Mouse (Mus musculus) MEL (cell line): Measurements from ENCODE around the gene Fut1. TPM values are rescaled to one million over a fixed set of nuclear protein-coding genes. Genes with fewer than 3 reads are reported as not detected.

Experiments
- DNase-seq: peaks from one replicate; pipeline ENCODE4 v3.0.0; 2011; ENCODE audit warnings: low read depth, low spot score
- H3K27ac ChIP-seq: 2 replicates; pipeline ENCODE4 v1.5.1; 2012; ENCODE audit warnings: low read depth, mild to moderate bottlenecking, control low read depth, low read length, moderate library complexity; ENCODE audit not compliant: control insufficient read depth
- H3K27me3 ChIP-seq, 2 experiments: fragments of 150-350 bp in 1 of 2; sonication (generic) in 1 of 2; 2 replicates each; pipeline ENCODE4 v1.6.1; 2012; ENCODE audit warnings: low read length in 2 of 2, mild to moderate bottlenecking in 2 of 2, improper control_type of control experiment in 1 of 2, moderate library complexity in 1 of 2; ENCODE audit not compliant: insufficient read depth in 2 of 2, control insufficient read depth in 1 of 2
- H3K36me3 ChIP-seq, 2 experiments: 2 replicates each; pipeline ENCODE4 v1.6.1; 2012 to 2014; ENCODE audit warnings: low read length in 2 of 2, improper control_type of control experiment in 1 of 2, inconsistent platforms in 1 of 2, mild to moderate bottlenecking in 1 of 2; ENCODE audit not compliant: insufficient read depth in 2 of 2, control insufficient read depth in 1 of 2
- H3K4me1 ChIP-seq, 2 experiments: fragments of 150-350 bp in 1 of 2; sonication (generic) in 1 of 2; 2 replicates each; pipeline ENCODE4 v1.6.1; 2012; ENCODE audit warnings: low read length in 2 of 2, improper control_type of control experiment in 1 of 2, mild to moderate bottlenecking in 1 of 2; ENCODE audit not compliant: insufficient read depth in 2 of 2, control insufficient read depth in 1 of 2
- H3K4me3 ChIP-seq, 2 experiments: fragments of 150-350 bp in 1 of 2; sonication (generic) in 1 of 2; 2 replicates each; pipeline ENCODE4 v1.5.1; 2012; ENCODE audit warnings: low read depth in 2 of 2, low read length in 2 of 2, mild to moderate bottlenecking in 2 of 2, moderate library complexity in 2 of 2, control low read depth in 1 of 2, improper control_type of control experiment in 1 of 2; ENCODE audit not compliant: control insufficient read depth in 1 of 2, insufficient read depth in 1 of 2
- H3K79me2 ChIP-seq: 2 replicates; pipeline ENCODE4 v1.6.1; 2012; ENCODE audit warnings: mild to moderate bottlenecking, low read length, moderate library complexity; ENCODE audit not compliant: control insufficient read depth, poor library complexity, insufficient read depth
- H3K9ac ChIP-seq: 2 replicates; pipeline ENCODE4 v1.6.1; 2012; ENCODE audit warnings: low read depth, mild to moderate bottlenecking, control low read depth, low read length, moderate library complexity; ENCODE audit not compliant: control insufficient read depth, poor library complexity, severe bottlenecking
- H3K9me3 ChIP-seq: fragments of 150-350 bp; sonication (generic); replicated peaks from 2 replicates; pipeline ENCODE4 v1.6.1; 2012; ENCODE audit warnings: mild to moderate bottlenecking, low read length, improper control_type of control experiment, moderate library complexity; ENCODE audit not compliant: insufficient read depth
- BHLHE40 ChIP-seq: IDR thresholded peaks from 2 replicates; pipeline ENCODE4 v1.6.1; 2012; ENCODE audit warnings: low read depth, mild to moderate bottlenecking, inconsistent platforms, low read length, improper control_type of control experiment, borderline replicate concordance
- CHD1 ChIP-seq: IDR thresholded peaks from 2 replicates; pipeline ENCODE4 v1.6.1; 2012; ENCODE audit warnings: low read depth, mild to moderate bottlenecking, inconsistent platforms, low read length, improper control_type of control experiment
- CTCF ChIP-seq, 3 experiments: IDR thresholded peaks in 2 of 3; conservative IDR thresholded peaks in 1 of 3; 2 replicates each; pipeline ENCODE4 v1.5.1; 2011 to 2012; ENCODE audit warnings: low read length in 3 of 3, low read depth in 2 of 3, mild to moderate bottlenecking in 2 of 3, improper control_type of control experiment in 1 of 3, inconsistent platforms in 1 of 3, mixed read lengths in 1 of 3, moderate library complexity in 1 of 3; ENCODE audit not compliant: control insufficient read depth in 1 of 3, insufficient read depth in 1 of 3, poor library complexity in 1 of 3, severe bottlenecking in 1 of 3
- E2F4 ChIP-seq: IDR thresholded peaks from 2 replicates; pipeline ENCODE4 v1.6.1; 2011; ENCODE audit warnings: low read depth, low read length, improper control_type of control experiment, borderline replicate concordance
- ELF1 ChIP-seq: IDR thresholded peaks from 2 replicates; pipeline ENCODE4 v1.6.1; 2014; ENCODE audit warnings: low read depth, mild to moderate bottlenecking, inconsistent platforms, low read length, improper control_type of control experiment, moderate library complexity
- GATA1 ChIP-seq: IDR thresholded peaks from 2 replicates; pipeline ENCODE4 v1.6.1; 2011; ENCODE audit warnings: low read depth, low read length, improper control_type of control experiment
- HCFC1 ChIP-seq: IDR thresholded peaks from 2 replicates; pipeline ENCODE4 v1.6.1; 2012; ENCODE audit warnings: low read depth, mild to moderate bottlenecking, inconsistent platforms, low read length, improper control_type of control experiment, moderate library complexity
- KAT2A ChIP-seq: conservative IDR thresholded peaks from 2 replicates; pipeline ENCODE4 v1.6.1; 2012; ENCODE audit warnings: low read depth, low read length, improper control_type of control experiment, inconsistent platforms
- MAX ChIP-seq: IDR thresholded peaks from 2 replicates; pipeline ENCODE4 v1.6.1; 2011; ENCODE audit warnings: low read length, improper control_type of control experiment
- MXI1 ChIP-seq: IDR thresholded peaks from 2 replicates; pipeline ENCODE4 v1.6.1; 2011; ENCODE audit warnings: mild to moderate bottlenecking, low read depth, low read length, improper control_type of control experiment
- MYB ChIP-seq: IDR thresholded peaks from 2 replicates; pipeline ENCODE4 v1.6.1; 2011; ENCODE audit warnings: mild to moderate bottlenecking, low read depth, low read length, improper control_type of control experiment
- NELFE ChIP-seq: IDR thresholded peaks from 2 replicates; pipeline ENCODE4 v1.6.1; 2011; ENCODE audit warnings: low read depth, low read length, improper control_type of control experiment
- NRF1 ChIP-seq: IDR thresholded peaks from 2 replicates; pipeline ENCODE4 v1.6.1; 2014; ENCODE audit warnings: low read depth, mild to moderate bottlenecking, inconsistent platforms, low read length, improper control_type of control experiment, moderate library complexity; ENCODE audit not compliant: poor library complexity, insufficient read depth, severe bottlenecking
- POLR2A ChIP-seq, 2 experiments: IDR thresholded peaks; 2 replicates each; pipeline ENCODE4 v1.6.1; 2011 to 2012; ENCODE audit warnings: low read length in 2 of 2, mild to moderate bottlenecking in 2 of 2, control low read depth in 1 of 2, improper control_type of control experiment in 1 of 2, low read depth in 1 of 2, moderate library complexity in 1 of 2; ENCODE audit not compliant: control insufficient read depth in 1 of 2, insufficient read depth in 1 of 2, poor library complexity in 1 of 2
- RAD21 ChIP-seq: IDR thresholded peaks from 2 replicates; pipeline ENCODE4 v1.6.1; 2011; ENCODE audit warnings: mild to moderate bottlenecking, low read depth, low read length, improper control_type of control experiment
- SIN3A ChIP-seq: IDR thresholded peaks from 2 replicates; pipeline ENCODE4 v1.6.1; 2012; ENCODE audit warnings: low read length, improper control_type of control experiment, inconsistent platforms
- SMC3 ChIP-seq: IDR thresholded peaks from 2 replicates; pipeline ENCODE4 v1.6.1; 2011; ENCODE audit warnings: low read depth, low read length, improper control_type of control experiment
- TAL1 ChIP-seq: IDR thresholded peaks from 2 replicates; pipeline ENCODE4 v1.6.1; 2012; ENCODE audit warnings: mild to moderate bottlenecking, inconsistent platforms, low read length, moderate library complexity, mixed read lengths
- UBTF ChIP-seq: IDR thresholded peaks from 2 replicates; pipeline ENCODE4 v1.6.1; 2012; ENCODE audit warnings: low read depth, mild to moderate bottlenecking, inconsistent platforms, low read length, improper control_type of control experiment, moderate library complexity, borderline replicate concordance; ENCODE audit not compliant: insufficient read depth
- ZKSCAN1 ChIP-seq: IDR thresholded peaks from 2 replicates; pipeline ENCODE4 v1.6.1; 2012; ENCODE audit warnings: low read depth, mild to moderate bottlenecking, inconsistent platforms, low read length, improper control_type of control experiment, moderate library complexity
- ZMIZ1 ChIP-seq: IDR thresholded peaks from 2 replicates; pipeline ENCODE4 v1.6.1; 2012; ENCODE audit warnings: low read depth, mild to moderate bottlenecking, inconsistent platforms, low read length, improper control_type of control experiment, moderate library complexity
- polyA plus RNA-seq, 2 experiments: library from polyadenylated mRNA; stranded (reverse) in 1 of 2; unstranded in 1 of 2; fragments of >175 nt in 1 of 2; fragments of >200 nt in 1 of 2; gene quantifications; 2 replicates each; pipeline versions ENCODE4 v1.2.1 to v1.2.4; 2012; ENCODE audit warnings: low replicate concordance in 2 of 2, low read depth in 1 of 2; ENCODE audit not compliant: insufficient read length in 2 of 2, insufficient read depth in 1 of 2, missing spikeins in 1 of 2
- total RNA-seq: library from RNA; depleted of rRNA; stranded (reverse); fragments of 300-350 nt; gene quantifications from 2 replicates; pipeline ENCODE4 v1.2.3, GENCODE M21; 2012

The Fut1 gene
- total and polyA plus RNA-seq, 3 experiments: 0.04 TPM; not detected in 2

DNA sequence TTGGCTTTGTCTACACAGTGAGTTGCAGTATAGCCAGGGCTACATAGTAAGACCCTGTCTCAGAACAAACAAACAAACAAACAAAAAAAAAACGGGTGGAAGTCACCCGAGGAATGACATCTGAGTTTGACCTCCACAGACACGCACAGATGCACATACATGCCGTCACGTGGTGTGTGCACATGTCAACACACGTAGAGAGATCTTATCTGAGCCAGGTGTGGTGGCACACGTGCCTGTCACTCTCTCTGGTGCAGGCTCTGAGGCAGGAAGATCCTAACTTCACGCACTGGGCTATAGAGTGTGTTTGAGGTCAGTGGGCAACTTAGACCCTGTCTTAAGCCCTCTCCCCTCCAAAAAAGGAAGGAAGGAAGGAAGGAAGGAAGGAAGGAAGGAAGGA, 43.1 kb upstream of the Fut1 start:
- no peaks in the 10 kb centered on the region for H3K9me3 ChIP-seq
- peaks cover 2 to 12% of the 10 kb centered on the region in 2 experiments; a peak in 3 of 4 replicates for H3K36me3 ChIP-seq
- H3K27ac ChIP-seq: no peak overlapping the region
- peaks cover 8 to 17% of the 10 kb centered on the region in 2 experiments for H3K4me1 ChIP-seq
- H3K79me2 ChIP-seq: peaks cover 10% of the 10 kb centered on the region
- H3K4me3 ChIP-seq: no peak overlapping the region
- H3K27me3 ChIP-seq: no peaks in the 10 kb centered on the region
- H3K9ac ChIP-seq: no peak overlapping the region
- TF ChIP-seq E2F4 (no peak), TAL1 (no peak), MXI1 (no peak), ELF1 (no peak), ZMIZ1 (no peak), ZKSCAN1 (no peak), UBTF (no peak), MYB (no peak)
- no peak for DNase-seq

GRCm38 (mm10) chr7:45574472-45575379, 42.4 kb upstream of the Fut1 start:
- Histone ChIP-seq H3K36me3 (peaks cover 2 to 9% of the 10 kb centered on the region in 2 experiments; a peak in 3 of 4 replicates), H3K27ac (no peak overlapping the region), H3K4me1 (peaks cover 8 to 17% of the 10 kb centered on the region in 2 experiments)

More at GRCm38 (mm10) chr7:45574472-45575379, 42.4 kb upstream of the Fut1 start:
- TF ChIP-seq SIN3A (no peak), ZMIZ1 (no peak), ELF1 (no peak), BHLHE40 (no peak), UBTF (no peak), E2F4 (no peak), CTCF (IDR thresholded peaks at IDR 0.05 in 2 of 3, conservative IDR thresholded peaks at IDR 0.05 in 1 of 3; ENCODE audit: control insufficient read depth in 1 of 3, insufficient read depth in 1 of 3, low read depth in 2 of 3, low read length in 3 of 3, poor library complexity in 1 of 3, severe bottlenecking in 1 of 3) (no peak), CHD1 (no peak), HCFC1 (no peak), GATA1 (no peak), MAX (no peak), ZKSCAN1 (no peak), POLR2A (IDR thresholded peaks at IDR 0.05; ENCODE audit: control insufficient read depth in 1 of 2, insufficient read depth in 1 of 2, low read depth in 1 of 2, low read length in 2 of 2, poor library complexity in 1 of 2) (no peak), NRF1 (no peak), TAL1 (no peak), NELFE (no peak), KAT2A (no peak), SMC3 (no peak), RAD21 (no peak)
- TF ChIP-seq, all 39 proteins: peak for 0
- H3K4me3 ChIP-seq: no peak overlapping the region
- no peak overlapping the region for H3K9ac ChIP-seq
- peaks cover 10% of the 10 kb centered on the region for H3K79me2 ChIP-seq
- no peaks in the 10 kb centered on the region for H3K9me3 ChIP-seq
- no peaks in the 10 kb centered on the region for H3K27me3 ChIP-seq
- no peak for DNase-seq
